Mouse (Mus musculus): ENCODE measurements around the gene Vtcn1.

DNA sequence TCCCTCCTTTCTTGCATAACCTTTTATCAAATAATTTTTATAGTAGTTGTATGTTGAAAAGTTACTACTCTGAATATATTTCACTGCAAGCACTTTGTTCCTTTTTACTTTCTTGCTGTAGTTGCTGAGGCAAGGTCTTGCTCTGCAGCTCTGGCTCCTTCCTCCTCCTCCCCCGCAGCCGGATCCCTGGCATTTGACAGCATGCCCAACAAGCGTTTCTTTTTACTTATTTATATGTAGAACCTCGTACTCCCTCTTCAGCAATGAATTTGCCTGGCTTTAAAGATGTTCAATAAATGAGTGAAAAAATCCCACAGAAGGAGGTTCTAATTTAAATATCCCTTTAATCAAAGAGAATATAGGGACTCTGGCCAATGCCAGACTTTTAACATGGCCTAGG, 28.7 kb upstream of the Vtcn1 start:
- TF ChIP-seq CTCF (IDR thresholded peaks at IDR 0.05; ENCODE audit: low read depth, low read length) (no peak), TAL1 (conservative IDR thresholded peaks at IDR 0.05; ENCODE audit: low read depth, low read length) (no peak), GATA1 (IDR thresholded peaks at IDR 0.05; ENCODE audit: borderline replicate concordance, low read length) (no peak)

All from G1E (cell line).